Mouse (Mus musculus) myocyte (in vitro differentiated cells): ENCODE data around the gene Prss50. TPM values are rescaled to one million over a fixed set of nuclear protein-coding genes. Genes with fewer than 3 reads are reported as not detected.

Source experiments
- H3K27me3 ChIP-seq: one replicate; pipeline ENCODE4 v1.6.1; 2011; ENCODE audit not compliant: control insufficient read depth, insufficient read depth, insufficient read length
- H3K36me3 ChIP-seq: one replicate; pipeline ENCODE4 v1.6.1; 2011; ENCODE audit not compliant: control insufficient read depth, insufficient read depth
- H3K4me2 ChIP-seq: one replicate; pipeline ENCODE4 v1.6.1; 2011; ENCODE audit warnings: low read depth, control low read depth
- H3K4me3 ChIP-seq: one replicate; pipeline ENCODE4 v1.5.1; 2011; ENCODE audit warnings: mild to moderate bottlenecking, control low read depth, moderate library complexity
- H3K79me2 ChIP-seq: one replicate; pipeline ENCODE4 v1.6.1; 2011; ENCODE audit not compliant: control insufficient read depth, insufficient read depth
- H3ac ChIP-seq: one replicate; pipeline ENCODE4 v1.6.1; 2011; ENCODE audit not compliant: control insufficient read depth, insufficient read length
- CEBPB ChIP-seq: IDR thresholded peaks from 2 replicates; pipeline ENCODE4 v1.6.1; 2011; ENCODE audit warnings: mild to moderate bottlenecking, moderate library complexity; ENCODE audit not compliant: poor library complexity, insufficient read depth, severe bottlenecking
- E2F4 ChIP-seq: IDR thresholded peaks from one replicate; pipeline ENCODE4 v1.6.1; 2011; ENCODE audit warnings: mild to moderate bottlenecking, control low read depth, moderate library complexity; ENCODE audit not compliant: insufficient read depth
- MAX ChIP-seq: IDR thresholded peaks from one replicate; pipeline ENCODE4 v1.6.1; 2011; ENCODE audit warnings: low read depth, mild to moderate bottlenecking, control low read depth
- MYOD1 ChIP-seq, 3 experiments: IDR thresholded peaks; one replicate each; pipeline ENCODE4 v1.6.1; 2011; ENCODE audit warnings: control low read depth in 2 of 3, low read depth in 2 of 3, mild to moderate bottlenecking in 2 of 3, moderate library complexity in 1 of 3; ENCODE audit not compliant: insufficient read length in 2 of 3, control insufficient read depth in 1 of 3
- MYOG ChIP-seq, 3 experiments: IDR thresholded peaks; one replicate each; pipeline ENCODE4 v1.6.1; 2011; ENCODE audit warnings: control low read depth in 2 of 3, low read depth in 2 of 3, mild to moderate bottlenecking in 2 of 3; ENCODE audit not compliant: insufficient read length in 2 of 3, control insufficient read depth in 1 of 3, insufficient read depth in 1 of 3
- POLR2A ChIP-seq: IDR thresholded peaks from one replicate; pipeline ENCODE4 v1.6.1; 2011; ENCODE audit warnings: low read depth, mild to moderate bottlenecking, control low read depth, moderate library complexity; ENCODE audit not compliant: insufficient read length
- POLR2AphosphoS2 ChIP-seq: IDR thresholded peaks from one replicate; pipeline ENCODE4 v1.6.1; 2011; ENCODE audit warnings: low read depth, control low read depth; ENCODE audit not compliant: insufficient read length
- REST ChIP-seq: IDR thresholded peaks from one replicate; pipeline ENCODE4 v1.6.1; 2011; ENCODE audit warnings: mild to moderate bottlenecking, control low read depth, moderate library complexity; ENCODE audit not compliant: insufficient read depth, insufficient read length
- SRF ChIP-seq: IDR thresholded peaks from one replicate; pipeline ENCODE4 v1.6.1; 2011; ENCODE audit warnings: low read depth; ENCODE audit not compliant: control insufficient read depth, insufficient read length
- TCF12 ChIP-seq: IDR thresholded peaks from one replicate; pipeline ENCODE4 v1.6.1; 2011; ENCODE audit warnings: mild to moderate bottlenecking, control low read depth; ENCODE audit not compliant: poor library complexity, insufficient read depth, severe bottlenecking
- TCF3 ChIP-seq: IDR thresholded peaks from one replicate; pipeline ENCODE4 v1.6.1; 2011; ENCODE audit warnings: low read depth, control low read depth; ENCODE audit not compliant: insufficient read length
- USF1 ChIP-seq: IDR thresholded peaks from one replicate; pipeline ENCODE4 v1.6.1; 2011; ENCODE audit warnings: low read depth, mild to moderate bottlenecking, control low read depth, moderate library complexity
- polyA plus RNA-seq: library from polyadenylated mRNA; unstranded; fragments of >200 nt; fragmentation: generic; extraction: Trizol; gene quantifications from one replicate; pipeline ENCODE4 v1.2.1, GENCODE M21; 2012; ENCODE audit warnings: missing spikeins

Prss50 gene
- polyA plus RNA-seq, 1 experiment, result 0.02 TPM

DNA sequence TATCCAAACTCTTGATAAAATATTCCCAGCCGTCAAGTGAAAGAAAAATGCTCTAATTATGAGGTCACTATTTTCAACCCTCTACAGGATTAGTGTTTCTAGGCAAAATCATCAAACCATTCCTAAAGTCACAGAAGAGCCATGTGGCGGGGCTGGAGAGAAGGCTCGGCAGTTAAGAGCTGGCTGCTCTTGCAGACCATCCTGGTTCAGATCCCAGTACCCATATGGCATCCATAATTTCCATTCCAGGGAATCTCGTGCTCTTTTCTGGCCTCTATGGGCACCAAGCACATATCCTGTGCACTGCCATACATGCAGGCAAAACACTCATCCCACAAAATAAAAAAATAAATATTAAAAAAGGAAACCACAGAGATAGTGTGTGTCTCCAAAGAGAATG is 32.3 kb upstream of the Prss50 start:
- no peak overlapping the region for H3K4me2 ChIP-seq
- peaks cover 43% of the 10 kb centered on the region for H3K27me3 ChIP-seq
- TF ChIP-seq TCF3, result no peak
- TF ChIP-seq E2F4, result no peak
- TF ChIP-seq POLR2AphosphoS2, result no peak
- no peak for TF ChIP-seq POLR2A
- TF ChIP-seq MYOD1 (IDR thresholded peaks at IDR 0.05; ENCODE audit: control insufficient read depth in 1 of 3, insufficient read length in 2 of 3, low read depth in 2 of 3), result no peak
- no peaks in the 10 kb centered on the region for H3K36me3 ChIP-seq
- no peaks in the 10 kb centered on the region for H3K79me2 ChIP-seq
- no peak overlapping the region for H3ac ChIP-seq
- H3K4me3 ChIP-seq, result no peak overlapping the region

DNA sequence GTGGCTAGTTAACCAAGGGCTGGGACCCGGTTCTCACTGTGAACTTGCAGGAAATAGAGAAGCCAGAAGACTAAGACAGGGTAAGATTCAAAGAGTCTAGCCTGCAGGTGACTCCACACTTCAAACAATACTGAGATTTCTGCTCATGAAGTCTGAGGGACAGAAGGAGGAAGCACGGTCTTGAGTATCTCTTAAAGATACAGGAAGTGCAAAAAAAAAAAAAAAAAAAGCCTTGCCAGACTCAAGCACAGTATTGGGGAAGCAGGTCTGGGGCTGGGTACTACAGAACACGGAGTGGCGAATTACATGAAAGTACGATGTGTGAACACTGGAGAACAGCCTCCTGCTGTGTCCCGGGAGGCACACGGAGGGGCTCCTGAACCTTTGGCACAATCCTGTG is 31.9 kb upstream of the Prss50 start:
- Histone ChIP-seq H3K27me3 (peaks cover 43% of the 10 kb centered on the region), H3K36me3 (no peaks in the 10 kb centered on the region), H3K4me3 (no peak overlapping the region), H3K79me2 (no peaks in the 10 kb centered on the region), H3K4me2 (no peak overlapping the region), H3ac (no peak overlapping the region)
- TF ChIP-seq USF1 (no peak), POLR2AphosphoS2 (no peak), MYOG (IDR thresholded peaks at IDR 0.05; ENCODE audit: control insufficient read depth in 1 of 3, insufficient read depth in 1 of 3, insufficient read length in 2 of 3, low read depth in 2 of 3) (no peak), MAX (no peak), E2F4 (no peak), SRF (no peak), TCF3 (no peak), MYOD1 (IDR thresholded peaks at IDR 0.05; ENCODE audit: control insufficient read depth in 1 of 3, insufficient read length in 2 of 3, low read depth in 2 of 3) (no peak), REST (no peak), TCF12 (no peak), POLR2A (no peak), CEBPB (no peak)

DNA sequence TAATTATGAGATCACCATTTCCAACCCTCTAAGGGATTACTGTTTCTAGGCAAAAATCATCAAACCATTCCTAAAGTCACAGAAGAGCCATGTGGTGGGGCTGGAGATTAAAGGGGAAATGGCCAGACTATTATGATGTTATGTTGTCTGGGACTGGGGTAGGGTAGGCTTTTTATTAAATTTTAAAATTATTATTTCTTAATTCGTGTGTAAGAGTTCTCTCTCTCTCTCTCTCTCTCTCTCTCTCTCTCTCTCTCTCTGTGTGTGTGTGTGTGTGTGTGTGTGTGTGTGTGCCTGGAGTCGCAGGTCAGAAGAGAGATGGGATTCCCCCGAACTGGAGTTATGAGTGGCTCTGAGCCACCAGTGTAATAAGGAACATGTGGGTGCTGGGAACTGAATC is 31.4 kb upstream of the Prss50 start, which contains the start of gene Prss43:
Gene Prss43, plus strand, starts transcription at position 301 of the 400 bp plus-strand sequence.
- Histone ChIP-seq H3K79me2 (no peaks in the 10 kb centered on the region), H3K36me3 (no peaks in the 10 kb centered on the region), H3ac (no peak within 1 kb of the TSS), H3K4me2 (no peak within 1 kb of the TSS), H3K4me3 (no peak within 1 kb of the TSS), H3K27me3 (peaks cover 39% of the 10 kb centered on the region)
- TF ChIP-seq MYOG (IDR thresholded peaks at IDR 0.05; ENCODE audit: control insufficient read depth in 1 of 3, insufficient read depth in 1 of 3, insufficient read length in 2 of 3, low read depth in 2 of 3) (no peak), TCF12 (no peak), TCF3 (no peak), USF1 (no peak), POLR2A (no peak), E2F4 (no peak), MYOD1 (IDR thresholded peaks at IDR 0.05; ENCODE audit: control insufficient read depth in 1 of 3, insufficient read length in 2 of 3, low read depth in 2 of 3) (no peak), MAX (no peak), POLR2AphosphoS2 (no peak), REST (no peak), SRF (no peak), CEBPB (no peak)

DNA sequence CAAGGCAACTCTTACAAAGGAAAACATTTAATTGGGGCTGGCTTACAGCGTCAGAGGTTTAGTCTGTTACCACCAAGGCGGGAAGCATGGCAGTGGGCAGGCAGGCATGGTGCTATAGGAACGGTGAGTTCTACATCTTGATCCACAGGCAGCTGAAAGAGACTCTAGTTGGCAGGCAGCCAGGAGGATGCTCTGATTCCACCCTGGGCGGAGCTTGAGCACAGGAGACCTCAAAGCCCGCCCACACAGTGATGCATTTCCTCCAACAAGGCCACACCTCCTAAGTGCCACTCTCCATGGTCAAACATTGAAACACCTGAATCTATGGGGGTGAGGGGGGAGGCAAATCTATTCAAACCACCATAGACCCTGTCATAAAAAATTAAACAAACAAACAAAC is 24.7 kb upstream of the Prss50 start:
- H3K36me3 ChIP-seq, result no peaks in the 10 kb centered on the region
- H3K27me3 ChIP-seq, result peaks cover 10% of the 10 kb centered on the region
- no peak for TF ChIP-seq REST
- no peak for TF ChIP-seq CEBPB
- no peak for TF ChIP-seq TCF3
- no peak for TF ChIP-seq POLR2A
- no peak for TF ChIP-seq POLR2AphosphoS2
- no peak for TF ChIP-seq USF1
- no peak for TF ChIP-seq SRF
- no peak overlapping the region for H3K4me2 ChIP-seq
- H3K4me3 ChIP-seq, result no peak overlapping the region
- H3K79me2 ChIP-seq, result no peaks in the 10 kb centered on the region
- no peak overlapping the region for H3ac ChIP-seq

DNA sequence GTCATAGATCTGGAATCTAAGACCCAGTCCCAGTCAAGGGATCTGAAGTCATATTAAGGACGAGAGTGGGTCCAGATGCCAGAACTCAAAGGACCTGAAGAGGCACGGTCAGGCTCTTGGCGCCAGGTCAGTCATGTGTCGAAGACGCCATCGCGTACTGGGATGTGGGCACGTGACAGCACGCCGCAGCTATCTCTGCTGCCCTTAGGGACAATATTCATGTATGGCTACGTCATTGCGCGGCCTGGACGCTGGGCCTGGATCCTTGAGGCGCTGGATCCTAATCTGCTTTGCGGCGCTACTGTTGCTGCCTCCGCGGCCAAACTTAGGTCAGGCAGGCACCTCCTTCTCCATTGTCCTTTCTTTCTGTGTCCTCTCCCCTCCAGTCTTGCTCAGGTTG is 23.4 kb upstream of the Prss50 start, which contains the start of gene Prss45:
Gene Prss45, plus strand, starts transcription at position 178 of the 400 bp plus-strand sequence.
- no peaks in the 10 kb centered on the region for H3K27me3 ChIP-seq
- no peak within 1 kb of the TSS for H3K4me2 ChIP-seq
- TF ChIP-seq TCF12, result no peak
- no peak for TF ChIP-seq MAX
- TF ChIP-seq POLR2AphosphoS2, result no peak
- TF ChIP-seq USF1, result no peak
- TF ChIP-seq MYOD1 (IDR thresholded peaks at IDR 0.05; ENCODE audit: control insufficient read depth in 1 of 3, insufficient read length in 2 of 3, low read depth in 2 of 3), result no peak
- H3ac ChIP-seq, result no peak within 1 kb of the TSS
- no peak within 1 kb of the TSS for H3K4me3 ChIP-seq
- no peaks in the 10 kb centered on the region for H3K36me3 ChIP-seq
- H3K79me2 ChIP-seq, result no peaks in the 10 kb centered on the region
